Mouse (Mus musculus) neural tube, embryonic 13.5 days (tissue): ENCODE measurements at regions not wholly inside any gene's neighbourhood (a gene's known extent, or its start where the extent isn't known, plus 50 kb on each side); places are given as distances from the start of the nearest gene placed in this dataset.

Source experiments
- ATAC-seq: fragments of 200-750 bp; cut with Nextera tagmentation; 2 replicates; pipeline ENCODE4 v1.8.0; 2017; ENCODE audit warnings: low read depth, mild to moderate bottlenecking, moderate TSS enrichment, moderate library complexity
- H3K27ac ChIP-seq: fragments of 300-500 bp; sonication (generic); replicated peaks from 2 replicates; pipeline ENCODE4 v1.5.1; 2015; ENCODE audit warnings: moderate library complexity, mild to moderate bottlenecking, inconsistent platforms
- H3K27me3 ChIP-seq: fragments of 300-500 bp; sonication (generic); 2 replicates; pipeline ENCODE4 v1.6.1; 2015; ENCODE audit warnings: mild to moderate bottlenecking, inconsistent platforms
- H3K36me3 ChIP-seq: fragments of 300-500 bp; sonication (generic); 2 replicates; pipeline ENCODE4 v1.6.1; 2015; ENCODE audit warnings: mild to moderate bottlenecking, inconsistent platforms
- H3K4me1 ChIP-seq: fragments of 300-500 bp; sonication (generic); replicated peaks from 2 replicates; pipeline ENCODE4 v1.6.1; 2015; ENCODE audit warnings: inconsistent platforms
- H3K4me2 ChIP-seq: fragments of 300-500 bp; sonication (generic); 2 replicates; pipeline ENCODE4 v1.6.1; 2015; ENCODE audit warnings: inconsistent platforms, mild to moderate bottlenecking, moderate library complexity
- H3K4me3 ChIP-seq: fragments of 300-500 bp; sonication (generic); 2 replicates; pipeline ENCODE4 v1.5.1; 2015; ENCODE audit warnings: mild to moderate bottlenecking, inconsistent platforms
- H3K9ac ChIP-seq: fragments of 300-500 bp; sonication (generic); 2 replicates; pipeline ENCODE4 v1.6.1; 2015; ENCODE audit warnings: moderate library complexity, mild to moderate bottlenecking, inconsistent platforms
- H3K9me3 ChIP-seq: fragments of 300-500 bp; sonication (generic); 2 replicates; pipeline ENCODE4 v1.6.1; 2016; ENCODE audit warnings: inconsistent platforms
- WGBS: fragments of 180-500 bp; shearing (Covaris S2); methylation state at CpG from one replicate; pipeline ENCODE4 v1.1.7; 2015; 5-methylcytosine and 5-hydroxymethylcytosine counted together

- peaks cover 3% of the 10 kb centered on the region for H3K4me1 ChIP-seq
- no peak overlapping the region for H3K4me3 ChIP-seq
- H3K9ac ChIP-seq = no peak overlapping the region
- H3K4me2 ChIP-seq = no peak overlapping the region
- no peaks in the 10 kb centered on the region for H3K9me3 ChIP-seq
- no peak overlapping the region for H3K27ac ChIP-seq
- WGBS = 81% methylated on average over 6 of the region's 6 CpGs
- H3K36me3 ChIP-seq = no peaks in the 10 kb centered on the region
- no peak for ATAC-seq
- no peaks in the 10 kb centered on the region for H3K27me3 ChIP-seq
Measured at GRCm38 (mm10) chr13:97418081-97418480, 177.2 kb downstream of the Enc1 start.

- no peaks in the 10 kb centered on the region for H3K27me3 ChIP-seq
- H3K4me1 ChIP-seq = 0 out of 2 replicates have a peak, but pooled peaks cover 1% of the 10 kb centered on the region
- H3K4me3 ChIP-seq = no peak overlapping the region
- H3K4me2 ChIP-seq = no peak overlapping the region
- 42% methylated on average over 10 of the region's 10 CpGs for WGBS
- H3K36me3 ChIP-seq = no peaks in the 10 kb centered on the region
- ATAC-seq = no peak
- no peaks in the 10 kb centered on the region for H3K9me3 ChIP-seq
- H3K9ac ChIP-seq = no peak overlapping the region
- H3K27ac ChIP-seq = 0 out of 2 replicates have a peak overlapping the region, but pooled peaks have one; percentile 14
Measured at GRCm38 (mm10) chr13:97415927-97416709, 175.2 kb downstream of the Enc1 start.

GRCm38 (mm10) chr13:97415381-97415780, 174.5 kb downstream of the Enc1 start:
- ATAC-seq = no peak
- Histone ChIP-seq H3K27ac (0 out of 2 replicates have a peak overlapping the region, but pooled peaks have one; percentile 14), H3K36me3 (no peaks in the 10 kb centered on the region), H3K4me2 (no peak overlapping the region), H3K9me3 (no peaks in the 10 kb centered on the region), H3K4me1 (peaks cover 9% of the 10 kb centered on the region), H3K27me3 (no peaks in the 10 kb centered on the region), H3K4me3 (no peak overlapping the region), H3K9ac (no peak overlapping the region)
- 84% methylated on average over 2 of the region's 2 CpGs for WGBS

- Histone ChIP-seq H3K27ac (no peak overlapping the region), H3K4me3 (no peak overlapping the region), H3K4me2 (no peak overlapping the region), H3K9ac (no peak overlapping the region), H3K36me3 (no peaks in the 10 kb centered on the region), H3K4me1 (peaks cover 36% of the 10 kb centered on the region), H3K27me3 (no peaks in the 10 kb centered on the region), H3K9me3 (no peaks in the 10 kb centered on the region)
- ATAC-seq = no peak
- WGBS = 80% methylated on average over 4 of the region's 4 CpGs
Measured at GRCm38 (mm10) chr13:97412151-97412550, 171.2 kb downstream of the Enc1 start.

GRCm38 (mm10) chr13:97410550-97411201, 169.8 kb downstream of the Enc1 start:
- no peak overlapping the region for H3K9ac ChIP-seq
- H3K27me3 ChIP-seq = no peaks in the 10 kb centered on the region
- H3K4me2 ChIP-seq = no peak overlapping the region
- H3K36me3 ChIP-seq = no peaks in the 10 kb centered on the region
- WGBS = 77% methylated on average over 9 of the region's 9 CpGs
- no peak for ATAC-seq
- peak overlapping the region; percentile 65; the same call in 1 of the 2 replicates for H3K27ac ChIP-seq
- peaks cover 46% of the 10 kb centered on the region for H3K4me1 ChIP-seq
- H3K9me3 ChIP-seq = no peaks in the 10 kb centered on the region
- H3K4me3 ChIP-seq = no peak overlapping the region

- H3K4me2 ChIP-seq = no peak overlapping the region
- H3K27ac ChIP-seq = peak overlapping the region; percentile 65
- ATAC-seq = 0 out of 2 replicates have a peak, but pooled peaks have one; percentile 44
- peaks cover 46% of the 10 kb centered on the region for H3K4me1 ChIP-seq
- no peaks in the 10 kb centered on the region for H3K36me3 ChIP-seq
- 47% methylated on average over 6 of the region's 6 CpGs for WGBS
- no peak overlapping the region for H3K4me3 ChIP-seq
- H3K9ac ChIP-seq = no peak overlapping the region
- H3K27me3 ChIP-seq = no peaks in the 10 kb centered on the region
- no peaks in the 10 kb centered on the region for H3K9me3 ChIP-seq
Measured at GRCm38 (mm10) chr13:97409891-97410525, 169.1 kb downstream of the Enc1 start.

GRCm38 (mm10) chr13:97409291-97409780, 168.4 kb downstream of the Enc1 start:
- Histone ChIP-seq H3K36me3 (no peaks in the 10 kb centered on the region), H3K4me3 (no peak overlapping the region), H3K9me3 (no peaks in the 10 kb centered on the region), H3K4me2 (no peak overlapping the region), H3K27me3 (no peaks in the 10 kb centered on the region), H3K9ac (no peak overlapping the region), H3K27ac (peak overlapping the region; percentile 71), H3K4me1 (peaks cover 46% of the 10 kb centered on the region)
- 48% methylated on average over 8 of the region's 8 CpGs for WGBS
- ATAC-seq = 0 out of 2 replicates have a peak, but pooled peaks have one; percentile 25

- H3K4me2 ChIP-seq = no peak overlapping the region
- H3K27ac ChIP-seq = peak overlapping the region; percentile 71
- peaks cover 46% of the 10 kb centered on the region for H3K4me1 ChIP-seq
- WGBS = 65% methylated on average over 22 of the region's 22 CpGs
- no peaks in the 10 kb centered on the region for H3K9me3 ChIP-seq
- no peak overlapping the region for H3K9ac ChIP-seq
- no peak overlapping the region for H3K4me3 ChIP-seq
- H3K36me3 ChIP-seq = no peaks in the 10 kb centered on the region
- H3K27me3 ChIP-seq = no peaks in the 10 kb centered on the region
- ATAC-seq = peak; percentile 55
Measured at GRCm38 (mm10) chr13:97408414-97409290, 167.7 kb downstream of the Enc1 start.

- H3K27me3 ChIP-seq = no peaks in the 10 kb centered on the region
- H3K9ac ChIP-seq = no peak overlapping the region
- H3K9me3 ChIP-seq = no peaks in the 10 kb centered on the region
- peaks cover 46% of the 10 kb centered on the region for H3K4me1 ChIP-seq
- no peaks in the 10 kb centered on the region for H3K36me3 ChIP-seq
- no peak overlapping the region for H3K27ac ChIP-seq
- H3K4me3 ChIP-seq = no peak overlapping the region
- WGBS = 44% methylated on average over 2 of the region's 2 CpGs
- no peak for ATAC-seq
- H3K4me2 ChIP-seq = no peak overlapping the region
Measured at GRCm38 (mm10) chr13:97407773-97408172, 166.9 kb downstream of the Enc1 start.

GRCm38 (mm10) chr13:97406678-97407077, 165.8 kb downstream of the Enc1 start:
- no peak overlapping the region for H3K9ac ChIP-seq

GRCm38 (mm10) chr13:97402164-97402761, 161.4 kb downstream of the Enc1 start:
- Histone ChIP-seq H3K9ac (no peak overlapping the region), H3K9me3 (no peaks in the 10 kb centered on the region), H3K4me1 (peaks cover 9% of the 10 kb centered on the region), H3K4me2 (no peak overlapping the region), H3K27ac (no peak overlapping the region), H3K36me3 (no peaks in the 10 kb centered on the region), H3K4me3 (no peak overlapping the region), H3K27me3 (no peaks in the 10 kb centered on the region)
- 64% methylated on average over 10 of the region's 10 CpGs for WGBS
- ATAC-seq = no peak

More at GRCm38 (mm10) chr13:97406678-97407077, 165.8 kb downstream of the Enc1 start:
- no peak for ATAC-seq
- peaks cover 46% of the 10 kb centered on the region for H3K4me1 ChIP-seq
- H3K4me2 ChIP-seq = no peak overlapping the region
- no peaks in the 10 kb centered on the region for H3K36me3 ChIP-seq
- H3K4me3 ChIP-seq = no peak overlapping the region
- no peaks in the 10 kb centered on the region for H3K27me3 ChIP-seq
- no peak overlapping the region for H3K27ac ChIP-seq
- WGBS = 39% methylated on average over 7 of the region's 7 CpGs
- H3K9me3 ChIP-seq = no peaks in the 10 kb centered on the region
